Mouse (Mus musculus) brain, embryonic 14.5 days (tissue): ENCODE data around the gene Mrps26.

Experiments
- CTCF ChIP-seq: fragments of 200-500 bp; IDR thresholded peaks from 2 replicates; pipeline ENCODE4 v1.5.1; 2012; ENCODE audit warnings: inconsistent platforms, mild to moderate bottlenecking, moderate library complexity, borderline replicate concordance; ENCODE audit not compliant: insufficient read depth, insufficient read length; ENCODE audit errors: extremely low read depth
- POLR2A ChIP-seq: fragments of 200-500 bp; IDR thresholded peaks from 2 replicates; pipeline ENCODE4 v1.6.1; 2012; ENCODE audit warnings: mild to moderate bottlenecking, inconsistent platforms, borderline replicate concordance; ENCODE audit not compliant: poor library complexity, insufficient read depth, insufficient read length, severe bottlenecking; ENCODE audit errors: extremely low read depth

- TF ChIP-seq POLR2A = no peak
- no peak for TF ChIP-seq CTCF
Observed at GRCm38 (mm10) chr2:130513907-130514306, 49.6 kb upstream of the Mrps26 start.
